Mouse (Mus musculus) cerebellum, adult 9-11 months (tissue): Measurements from ENCODE around the gene Gm5797.
"Not testable (repeated sequence)": the region's sequence is repeated elsewhere in the genome, so short reads cannot be mapped to it uniquely, and the experiment has no call there.

Experiments
- DNase-seq: peaks from one replicate; pipeline ENCODE4 v3.0.0; 2022

The Gm5797 gene

GRCm38 (mm10) chr14:7332295-7332694, at the start of gene Gm5797:
Gene Gm5797 (minus strand): TSS chr14:7332395.
- not testable (repeated sequence) for DNase-seq

DNA sequence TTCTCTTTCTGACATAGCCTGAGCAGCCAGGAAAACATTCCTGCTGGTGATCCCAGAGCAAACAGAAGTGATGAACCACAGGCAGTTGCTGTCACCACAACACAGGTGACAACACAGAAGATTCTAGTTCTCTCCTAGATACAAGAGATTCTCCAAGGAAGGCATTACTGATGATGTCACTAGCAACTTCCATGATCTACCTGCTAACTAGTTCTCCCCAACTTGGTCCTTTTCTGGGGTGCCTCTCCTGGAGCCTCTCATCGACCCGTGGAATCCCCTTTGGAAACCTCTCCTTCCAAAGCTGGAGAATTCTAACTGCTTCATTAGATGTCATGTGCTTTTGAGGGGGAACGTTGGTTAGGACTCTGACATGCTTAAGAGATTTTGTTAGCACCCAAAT, 32.8 kb upstream of the Gm5797 start, which contains the start of gene Gm8374:
Gene Gm8374, minus strand, starts transcription at position 101 of the 400 bp plus-strand sequence.
- not testable (repeated sequence) for DNase-seq

GRCm38 (mm10) chr14:7315093-7315492, 17.1 kb downstream of the Gm5797 start:
- DNase-seq: peak; percentile 1

- DNase-seq: peak; percentile 2
Observed at GRCm38 (mm10) chr14:7314661-7315060, 17.5 kb downstream of the Gm5797 start, which contains the start of gene Gm3739. Gene Gm3739 (minus strand): TSS chr14:7315049.
